Mouse (Mus musculus) stomach, embryonic 15.5 days (tissue): Measurements from ENCODE around the gene Ppp3ca. TPM values are rescaled to one million over a fixed set of nuclear protein-coding genes. Genes with fewer than 3 reads are reported as not detected.

Experiments used
- ATAC-seq: fragments of 200-750 bp; cut with Nextera tagmentation; 2 replicates; pipeline ENCODE4 v1.8.0; 2017; ENCODE audit warnings: low read depth, moderate number of reproducible peaks, moderate TSS enrichment; ENCODE audit not compliant: insufficient read depth, low FRiP score
- H3K27ac ChIP-seq: fragments of 300-500 bp; sonication (generic); 2 replicates; pipeline ENCODE4 v1.5.1; 2015; ENCODE audit warnings: mild to moderate bottlenecking, inconsistent platforms
- H3K27me3 ChIP-seq: fragments of 300-500 bp; sonication (generic); replicated peaks from 2 replicates; pipeline ENCODE4 v1.6.1; 2015; ENCODE audit warnings: inconsistent platforms
- H3K36me3 ChIP-seq: fragments of 300-500 bp; sonication (generic); 2 replicates; pipeline ENCODE4 v1.6.1; 2015; ENCODE audit warnings: inconsistent platforms
- H3K4me1 ChIP-seq: fragments of 300-500 bp; sonication (generic); 2 replicates; pipeline ENCODE4 v1.6.1; 2015; ENCODE audit warnings: inconsistent platforms
- H3K4me2 ChIP-seq: fragments of 300-500 bp; sonication (generic); 2 replicates; pipeline ENCODE4 v1.6.1; 2015; ENCODE audit warnings: mild to moderate bottlenecking, inconsistent platforms
- H3K4me3 ChIP-seq: fragments of 300-500 bp; sonication (generic); replicated peaks from 2 replicates; pipeline ENCODE4 v1.5.1; 2015; ENCODE audit warnings: inconsistent platforms
- H3K9ac ChIP-seq: fragments of 300-500 bp; sonication (generic); 2 replicates; pipeline ENCODE4 v1.6.1; 2015; ENCODE audit warnings: inconsistent platforms
- H3K9me3 ChIP-seq: fragments of 300-500 bp; sonication (generic); 2 replicates; pipeline ENCODE4 v1.6.1; 2016; ENCODE audit warnings: inconsistent platforms
- WGBS: fragments of 180-500 bp; shearing (Covaris S2); methylation state at CpG from one replicate; pipeline ENCODE4 v1.1.7; 2015; 5-methylcytosine and 5-hydroxymethylcytosine counted together
- polyA plus RNA-seq: library from polyadenylated mRNA; unstranded; fragments of >200 nt; fragmentation: Nextera tagmentation; extraction: Ambion mirVana; gene quantifications from 2 replicates; pipeline ENCODE4 v1.2.1, GENCODE M21; 2015

Gene Ppp3ca
- polyA plus RNA-seq, 1 experiment from 2014 or later = 54.9 TPM

DNA sequence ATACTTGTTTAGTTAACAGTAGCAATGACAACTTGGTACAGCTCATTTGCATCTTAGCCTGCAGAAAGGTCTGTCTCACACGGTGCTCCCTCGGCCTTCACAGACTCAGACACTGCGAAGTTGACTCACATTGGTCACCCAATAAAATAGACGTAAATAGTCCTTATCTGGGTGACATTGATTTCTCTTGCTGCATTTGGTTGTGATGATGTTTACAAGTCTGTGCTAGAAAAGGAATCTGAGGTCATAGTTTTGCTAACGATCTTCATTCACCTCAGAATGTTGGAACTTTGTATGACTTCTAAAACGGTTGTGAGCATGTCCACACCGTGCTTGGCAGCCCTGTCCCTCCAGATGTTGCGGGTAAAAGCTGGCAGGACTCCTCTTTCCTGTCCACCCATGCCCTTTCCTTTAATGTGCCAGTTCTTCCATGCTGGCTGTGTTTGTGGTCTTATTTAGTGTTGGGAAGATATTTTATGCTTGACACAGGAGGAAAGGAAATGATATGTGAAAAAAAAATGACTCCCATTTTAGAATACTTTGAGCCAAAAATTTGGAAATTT, 202.7 kb downstream of the Ppp3ca start:
- ATAC-seq = no peak
- Histone ChIP-seq H3K27me3 (no peaks in the 10 kb centered on the region), H3K4me2 (no peak overlapping the region), H3K36me3 (no peaks in the 10 kb centered on the region), H3K4me1 (peaks cover 9% of the 10 kb centered on the region; the same call in 1 of the 2 replicates), H3K4me3 (no peak overlapping the region), H3K27ac (no peak overlapping the region), H3K9me3 (no peaks in the 10 kb centered on the region), H3K9ac (no peak overlapping the region)
- 62% methylated on average over 8 of the region's 8 CpGs for WGBS

DNA sequence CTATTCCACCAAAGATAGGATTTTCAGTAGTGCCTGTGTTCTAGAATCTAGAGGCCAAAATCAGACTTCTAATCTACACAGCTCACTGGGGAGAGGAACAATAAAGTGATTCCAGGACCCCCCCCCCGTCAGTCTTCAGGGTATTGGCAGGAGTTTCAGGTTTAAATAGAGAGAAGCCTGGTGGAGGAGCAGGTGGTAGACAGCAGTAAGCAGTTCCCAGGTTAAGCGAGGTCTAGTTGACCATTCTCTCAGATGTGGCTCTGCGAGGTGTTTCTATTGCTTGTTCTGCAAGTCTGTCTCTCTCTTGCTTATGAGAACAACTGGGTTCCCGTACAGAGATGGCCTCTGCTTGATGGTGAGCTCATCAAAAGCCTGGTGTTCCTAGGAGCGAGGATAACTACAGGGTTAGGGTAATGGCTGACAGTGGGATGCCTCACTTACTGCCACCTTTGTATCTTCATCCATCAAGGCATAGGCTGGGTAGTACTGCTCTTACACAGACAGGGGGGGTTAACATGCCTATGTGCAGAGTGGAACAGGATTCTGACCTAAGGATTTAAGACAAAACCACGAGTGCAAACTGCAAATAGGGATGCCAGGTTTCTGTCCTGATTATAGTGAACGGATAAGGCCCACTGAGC, 204.0 kb downstream of the Ppp3ca start:
- no peaks in the 10 kb centered on the region for H3K27me3 ChIP-seq
- no peaks in the 10 kb centered on the region for H3K36me3 ChIP-seq
- no peak overlapping the region for H3K4me3 ChIP-seq
- H3K4me2 ChIP-seq = no peak overlapping the region
- WGBS = 87% methylated on average over 7 of the region's 7 CpGs
- no peak overlapping the region for H3K27ac ChIP-seq
- no peaks in the 10 kb centered on the region for H3K9me3 ChIP-seq
- no peak for ATAC-seq
- peaks cover 9% of the 10 kb centered on the region; the same call in 1 of the 2 replicates for H3K4me1 ChIP-seq
- H3K9ac ChIP-seq = no peak overlapping the region

DNA sequence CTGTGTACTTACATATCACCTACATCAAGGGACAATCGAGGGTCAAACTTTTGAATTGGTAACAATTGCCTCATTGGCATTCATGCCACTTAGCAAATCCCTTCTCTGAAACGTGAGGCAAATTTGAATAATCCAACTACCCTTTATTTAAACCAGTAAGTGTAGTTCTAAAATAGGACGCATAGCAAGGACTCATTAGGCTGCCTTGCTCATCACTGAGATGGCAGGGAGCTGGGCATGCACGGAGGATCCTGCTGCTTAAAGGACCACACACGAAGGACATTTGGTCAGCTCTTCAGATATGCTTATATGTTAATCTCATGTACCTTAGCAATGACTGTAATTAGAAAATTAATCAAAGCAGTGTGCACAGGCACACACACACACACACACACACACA, 204.6 kb downstream of the Ppp3ca start:
- Histone ChIP-seq H3K9ac (no peak overlapping the region), H3K27me3 (no peaks in the 10 kb centered on the region), H3K4me2 (no peak overlapping the region), H3K9me3 (no peaks in the 10 kb centered on the region), H3K4me3 (no peak overlapping the region), H3K27ac (no peak overlapping the region), H3K36me3 (no peaks in the 10 kb centered on the region), H3K4me1 (peaks cover 9% of the 10 kb centered on the region; the same call in 1 of the 2 replicates)
- 75% methylated on average over 5 of the region's 5 CpGs for WGBS
- no peak for ATAC-seq

DNA sequence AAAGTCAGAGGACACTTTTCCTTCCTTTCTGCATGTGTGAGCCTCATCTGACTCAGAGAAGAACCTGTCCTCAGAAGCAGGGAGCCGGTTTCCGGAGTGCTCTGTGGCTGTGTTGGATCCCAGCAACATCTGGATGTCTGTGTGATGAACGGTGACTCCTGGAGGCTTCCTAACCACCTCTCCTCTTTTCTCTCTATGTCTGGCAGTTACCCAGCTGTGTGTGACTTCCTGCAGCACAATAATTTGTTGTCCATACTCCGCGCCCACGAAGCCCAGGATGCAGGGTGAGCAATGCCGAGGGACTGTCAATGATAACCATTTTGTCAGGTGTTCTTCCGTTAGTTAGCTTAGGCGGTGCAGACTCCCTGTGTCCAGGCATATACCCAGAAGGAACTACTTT, 217.8 kb downstream of the Ppp3ca start:
- ATAC-seq = no peak
- WGBS = 82% methylated on average over 9 of the region's 9 CpGs
- no peaks in the 10 kb centered on the region for H3K27me3 ChIP-seq

DNA sequence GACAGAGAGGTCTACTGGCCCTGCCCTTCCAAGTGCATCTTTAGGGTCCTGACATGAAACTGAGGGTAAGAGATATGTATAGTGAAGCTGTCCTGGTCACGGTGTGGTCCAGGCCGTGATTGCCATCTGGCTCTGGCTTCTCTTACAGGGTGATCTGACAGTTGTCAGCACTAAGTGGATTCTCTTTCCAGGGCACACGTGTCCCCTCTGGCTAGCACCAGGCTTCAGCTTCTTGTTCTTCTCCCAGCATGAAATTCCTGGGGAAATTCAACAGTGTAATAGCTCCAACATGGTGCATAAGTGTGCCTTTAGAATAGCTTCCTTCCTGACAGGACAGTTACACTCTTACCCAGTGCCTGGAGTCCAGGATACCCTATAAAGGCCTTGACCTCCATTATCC, 222.2 kb downstream of the Ppp3ca start:
- H3K9me3 ChIP-seq = no peaks in the 10 kb centered on the region
- no peak overlapping the region for H3K27ac ChIP-seq
- H3K4me3 ChIP-seq = no peak overlapping the region
- H3K27me3 ChIP-seq = no peaks in the 10 kb centered on the region
- no peak for ATAC-seq
- 88% methylated on average over 3 of the region's 3 CpGs for WGBS
- H3K4me1 ChIP-seq = no peaks in the 10 kb centered on the region
- no peak overlapping the region for H3K4me2 ChIP-seq
- H3K9ac ChIP-seq = no peak overlapping the region
- peaks cover 8% of the 10 kb centered on the region; the same call in 1 of the 2 replicates for H3K36me3 ChIP-seq

More for the DNA sequence above, 217.8 kb downstream of the Ppp3ca start:
- Histone ChIP-seq H3K9me3 (no peaks in the 10 kb centered on the region), H3K4me2 (no peak overlapping the region), H3K4me3 (no peak overlapping the region), H3K27ac (no peak overlapping the region), H3K4me1 (no peaks in the 10 kb centered on the region), H3K36me3 (peaks cover 8% of the 10 kb centered on the region; the same call in 1 of the 2 replicates), H3K9ac (no peak overlapping the region)

- H3K4me2 ChIP-seq = no peak overlapping the region
- no peak overlapping the region for H3K27ac ChIP-seq
- no peak overlapping the region for H3K9ac ChIP-seq
- no peaks in the 10 kb centered on the region for H3K9me3 ChIP-seq
- no peak for ATAC-seq
- no peaks in the 10 kb centered on the region for H3K4me1 ChIP-seq
- no peaks in the 10 kb centered on the region for H3K27me3 ChIP-seq
- H3K36me3 ChIP-seq = peaks cover 8% of the 10 kb centered on the region; the same call in 1 of the 2 replicates
- H3K4me3 ChIP-seq = no peak overlapping the region
- 88% methylated on average over 18 of the region's 18 CpGs for WGBS
Observed at GRCm38 (mm10) chr3:136893596-136894402, 223.9 kb downstream of the Ppp3ca start.

- no peak overlapping the region for H3K4me3 ChIP-seq
- no peak overlapping the region for H3K4me2 ChIP-seq
- H3K4me1 ChIP-seq = no peaks in the 10 kb centered on the region
- ATAC-seq = no peak
- no peak overlapping the region for H3K27ac ChIP-seq
- H3K27me3 ChIP-seq = no peaks in the 10 kb centered on the region
- H3K9ac ChIP-seq = no peak overlapping the region
- H3K9me3 ChIP-seq = no peaks in the 10 kb centered on the region
- peaks cover 8% of the 10 kb centered on the region; the same call in 1 of the 2 replicates for H3K36me3 ChIP-seq
Observed at GRCm38 (mm10) chr3:136895498-136895897, 225.6 kb downstream of the Ppp3ca start.

DNA sequence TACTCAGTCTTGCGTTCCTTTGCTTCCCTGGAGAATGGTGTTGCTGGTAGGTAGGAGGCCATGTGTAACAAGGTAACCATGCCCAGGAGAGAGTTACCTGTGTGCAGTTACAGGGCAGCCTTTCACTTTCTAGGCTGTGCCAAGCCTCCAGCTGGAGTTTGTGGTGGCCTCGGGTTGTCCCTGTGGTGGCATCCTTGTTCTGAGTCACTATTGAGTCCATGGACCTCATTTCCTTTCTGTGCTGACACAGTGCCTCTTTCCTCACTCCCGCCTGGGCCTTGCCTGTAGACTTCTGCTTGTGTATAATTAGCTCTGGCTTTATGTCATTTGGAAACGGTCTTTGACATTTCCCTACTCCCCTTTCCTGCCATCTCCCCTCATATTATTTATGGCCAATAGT, 226.4 kb downstream of the Ppp3ca start:
- no peak overlapping the region for H3K27ac ChIP-seq
- no peaks in the 10 kb centered on the region for H3K27me3 ChIP-seq
- no peak overlapping the region for H3K4me3 ChIP-seq
- H3K9me3 ChIP-seq = no peaks in the 10 kb centered on the region
- H3K4me1 ChIP-seq = no peaks in the 10 kb centered on the region
- H3K4me2 ChIP-seq = no peak overlapping the region
- ATAC-seq = no peak
- peaks cover 8% of the 10 kb centered on the region; the same call in 1 of the 2 replicates for H3K36me3 ChIP-seq
- WGBS = 82% methylated on average over 4 of the region's 4 CpGs
- no peak overlapping the region for H3K9ac ChIP-seq

- Histone ChIP-seq H3K27me3 (no peaks in the 10 kb centered on the region), H3K27ac (no peak overlapping the region), H3K9me3 (no peaks in the 10 kb centered on the region), H3K4me3 (no peak overlapping the region), H3K4me2 (no peak overlapping the region), H3K4me1 (no peaks in the 10 kb centered on the region), H3K36me3 (no peaks in the 10 kb centered on the region), H3K9ac (no peak overlapping the region)
- ATAC-seq = no peak
- 83% methylated on average over 2 of the region's 2 CpGs for WGBS
Observed at GRCm38 (mm10) chr3:136899744-136900143, 229.8 kb downstream of the Ppp3ca start.

DNA sequence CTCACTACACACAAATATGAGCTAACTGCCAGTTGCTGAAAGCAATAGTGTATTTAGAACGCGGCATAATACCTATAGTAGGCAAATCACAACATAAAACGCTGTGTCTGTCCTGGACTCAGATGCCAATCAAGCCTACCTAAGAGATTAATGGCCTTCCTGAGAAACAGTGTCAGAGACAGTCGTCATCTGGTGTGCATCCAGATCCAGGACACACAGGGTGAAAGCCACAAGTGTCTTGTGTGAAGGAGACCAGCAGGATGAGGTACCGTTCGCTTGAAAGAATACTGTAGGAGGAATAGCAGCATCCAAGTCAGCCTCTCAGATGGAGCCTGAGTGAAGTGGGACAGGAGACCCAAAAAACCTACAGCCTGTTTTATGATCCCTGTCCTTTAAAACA, 231.1 kb downstream of the Ppp3ca start:
- Histone ChIP-seq H3K27ac (no peak overlapping the region), H3K4me3 (no peak overlapping the region), H3K36me3 (no peaks in the 10 kb centered on the region), H3K4me1 (no peaks in the 10 kb centered on the region), H3K4me2 (no peak overlapping the region), H3K27me3 (no peaks in the 10 kb centered on the region), H3K9ac (no peak overlapping the region), H3K9me3 (no peaks in the 10 kb centered on the region)
- 91% methylated on average over 6 of the region's 6 CpGs for WGBS
- ATAC-seq = no peak

DNA sequence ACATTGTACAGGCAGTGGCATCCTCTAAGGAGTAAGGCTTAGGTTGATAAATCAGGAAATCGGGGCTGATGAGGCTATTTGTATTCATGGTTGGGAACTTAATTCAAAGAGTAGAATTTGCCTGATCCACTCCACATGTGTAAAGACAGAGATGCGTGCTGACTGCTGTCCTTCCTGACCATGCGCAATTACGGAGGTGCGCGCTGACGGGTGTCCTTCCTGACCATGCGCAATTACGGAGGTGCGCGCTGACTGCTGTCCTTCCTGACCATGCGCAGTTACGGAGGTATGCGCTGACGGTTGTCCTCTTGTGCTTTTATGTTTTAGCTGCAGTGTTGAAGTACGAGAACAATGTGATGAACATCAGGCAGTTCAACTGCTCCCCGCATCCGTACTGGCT, 232.9 kb downstream of the Ppp3ca start:
- H3K9ac ChIP-seq = no peak overlapping the region
- H3K4me2 ChIP-seq = no peak overlapping the region
- 95% methylated on average over 18 of the region's 18 CpGs for WGBS
- H3K27me3 ChIP-seq = no peaks in the 10 kb centered on the region
- no peaks in the 10 kb centered on the region for H3K4me1 ChIP-seq
- H3K27ac ChIP-seq = no peak overlapping the region
- no peaks in the 10 kb centered on the region for H3K9me3 ChIP-seq
- no peak overlapping the region for H3K4me3 ChIP-seq
- ATAC-seq = no peak
- no peaks in the 10 kb centered on the region for H3K36me3 ChIP-seq

DNA sequence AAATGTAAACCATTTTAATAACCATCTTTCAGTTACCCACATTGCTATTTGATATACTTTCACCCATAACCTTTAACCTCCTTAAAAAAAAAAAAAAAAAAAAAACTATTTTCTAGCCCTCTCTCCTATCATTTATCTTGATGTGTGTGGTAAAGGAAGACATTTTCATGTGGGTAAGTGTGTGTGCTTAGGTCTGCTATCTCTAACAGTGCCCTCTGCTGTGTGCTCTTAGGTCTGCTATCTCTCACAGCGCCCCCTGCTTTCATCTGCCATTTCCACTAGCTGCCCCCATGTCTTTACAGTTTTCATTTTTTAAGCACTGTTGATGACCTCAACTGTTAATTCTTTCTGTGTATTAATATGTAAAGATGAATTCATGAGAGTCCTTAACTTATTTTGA, 235.7 kb downstream of the Ppp3ca start:
- no peaks in the 10 kb centered on the region for H3K9me3 ChIP-seq

More for the DNA sequence above, 235.7 kb downstream of the Ppp3ca start:
- no peak for ATAC-seq
- WGBS = 74% methylated on average over 1 of the region's 1 CpGs
- Histone ChIP-seq H3K4me1 (no peaks in the 10 kb centered on the region), H3K9ac (no peak overlapping the region), H3K4me3 (no peak overlapping the region), H3K27me3 (no peaks in the 10 kb centered on the region), H3K27ac (no peak overlapping the region), H3K36me3 (no peaks in the 10 kb centered on the region), H3K4me2 (no peak overlapping the region)
